Mouse (Mus musculus) heart, adult 2 months (tissue): ENCODE results near the gene Gm17402.

ENCODE experiments used
- CTCF ChIP-seq: fragments of 200-600 bp; IDR thresholded peaks from 2 replicates; pipeline ENCODE4 v1.8.1; 2022; ENCODE audit warnings: antibody characterized with exemption, mild to moderate bottlenecking, moderate library complexity
- EP300 ChIP-seq: fragments of 200-500 bp; IDR thresholded peaks from 2 replicates; pipeline ENCODE4 v1.6.1; 2011; ENCODE audit warnings: low read depth, low read length, control low read depth; ENCODE audit not compliant: insufficient read depth
- POLR2A ChIP-seq: fragments of 200-500 bp; IDR thresholded peaks from 2 replicates; pipeline ENCODE4 v1.6.1; 2011; ENCODE audit warnings: mild to moderate bottlenecking, low read depth, low read length, control low read depth; ENCODE audit not compliant: insufficient read depth

DNA sequence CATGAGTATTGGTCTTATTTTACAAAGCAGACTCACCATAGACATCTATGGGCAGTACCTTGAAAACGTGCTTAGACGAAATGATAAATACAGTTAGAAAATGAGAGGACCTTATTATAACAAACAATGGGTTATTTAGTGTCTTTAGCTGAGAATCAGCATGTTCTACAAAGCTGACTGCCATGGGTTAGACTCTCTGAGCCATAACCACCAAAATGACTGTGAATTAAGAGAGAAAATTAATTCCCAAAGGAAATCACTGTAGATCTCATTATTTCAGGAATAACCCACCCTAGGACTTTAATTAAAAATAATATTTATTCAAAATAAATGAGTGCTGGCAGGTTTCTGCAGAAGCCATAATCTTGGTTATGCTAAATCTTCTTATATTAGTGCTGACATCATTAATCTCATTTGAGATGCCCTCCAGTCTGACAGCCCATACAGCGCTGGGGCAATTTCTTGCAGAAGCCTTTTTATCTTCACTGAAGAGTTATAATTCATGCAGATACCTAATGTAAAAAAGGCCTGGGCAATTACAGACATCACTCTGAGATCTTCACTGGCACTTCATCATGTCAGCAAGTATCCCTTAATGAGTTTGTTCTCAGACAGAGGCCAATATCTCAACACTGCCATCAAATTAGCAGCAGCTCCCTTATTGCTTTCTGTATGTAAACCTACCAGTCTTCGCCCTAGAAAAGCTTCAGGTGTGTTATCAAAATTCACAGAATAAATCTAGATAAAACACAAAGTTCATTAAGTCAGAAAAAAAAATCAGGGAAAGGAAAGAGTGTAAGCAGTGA is 8.7 kb downstream of the Gm17402 start:
- TF ChIP-seq POLR2A (no peak), CTCF (no peak), EP300 (no peak)
